Comparison of ENCODE assay signal across 13 mouse cellular contexts in the genomic region with DNA sequence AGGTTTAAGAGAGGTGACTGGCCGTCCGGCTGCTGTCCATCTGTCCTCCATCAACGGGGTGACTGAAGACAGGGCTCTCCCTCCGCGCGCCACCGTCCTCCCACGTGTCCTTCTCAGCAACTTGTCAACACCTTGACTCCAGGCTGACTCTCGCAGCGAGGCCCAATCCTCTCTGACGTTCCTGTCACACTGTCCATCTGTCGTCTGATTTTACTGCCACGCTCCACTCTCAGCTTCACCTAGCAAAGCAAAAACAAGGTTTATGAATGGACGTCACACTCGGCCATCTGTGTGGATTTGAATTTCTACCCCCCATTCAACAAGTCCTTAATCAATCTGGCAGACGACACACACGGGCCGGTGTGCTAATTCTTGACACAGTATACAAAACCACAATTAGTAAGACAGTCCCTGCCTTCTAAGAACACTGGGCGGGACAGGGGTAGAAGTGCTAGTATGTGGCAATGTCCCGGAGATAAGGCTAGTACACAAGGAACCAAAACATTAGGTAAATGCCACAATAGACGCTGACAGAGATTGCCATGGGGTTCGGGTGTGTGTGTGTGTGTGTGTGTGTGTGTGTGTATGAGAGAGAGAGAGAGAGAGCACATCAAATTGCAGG. TPM values are rescaled to one million over a fixed set of nuclear protein-coding genes. Genes with fewer than 3 reads are reported as not detected.
DNase-seq lines count a peak whose midpoint lies in the region; ATAC-seq and TF ChIP-seq lines count a peak whose summit lies in the region.
"Had no signal": no experiment of that assay in that cellular context is flagged by ENCODE, and none has a peak within 500 bp of the region (broad histone marks: within the 10 kb centered on the region; RNA-seq: fewer than 3 reads in every experiment).

No protein-coding gene starts in this region.

- H3K9ac ChIP-seq in kidney, embryonic 15.5 days = no peak overlapping the region
- H3K9ac ChIP-seq: neural tube, embryonic 12.5 days; stomach, embryonic 15.5 days had no signal

- intact Hi-C loops in left cerebral cortex, adult 2 months (cut with DNase I) = no loop called here

- no peak for ATAC-seq in cerebellum, adult (ENCODE audit: insufficient number of reproducible peaks, low FRiP score, low TSS enrichment)
- ATAC-seq in kidney, embryonic 15.5 days (replicated peaks; ENCODE audit: low FRiP score) = no peak
- ATAC-seq in granulocyte monocyte progenitor cell, adult 5-6 weeks (replicated peaks; ENCODE audit: poor library complexity, severe bottlenecking) = peak; percentile 53
- ATAC-seq: hindbrain, embryonic 16.5 days had no signal

- H3K4me1 ChIP-seq in cerebellum, adult 2 months (ENCODE audit: control insufficient read depth, insufficient read depth, low read length) = peaks cover 19% of the 10 kb centered on the region
- H3K4me1 ChIP-seq in kidney, embryonic 15.5 days = peaks cover 77% of the 10 kb centered on the region
- H3K4me1 ChIP-seq in limb, embryonic 10.5 days = peaks cover 50% of the 10 kb centered on the region

- H3K27me3 ChIP-seq in cerebellum, adult 2 months (ENCODE audit: control insufficient read depth, insufficient read depth, low read length) = no peaks in the 10 kb centered on the region
- H3K27me3 ChIP-seq in kidney, embryonic 15.5 days = no peaks in the 10 kb centered on the region
- peaks cover 10% of the 10 kb centered on the region; the same call in 1 of the 2 replicates for H3K27me3 ChIP-seq in limb, embryonic 10.5 days (ENCODE audit: low read depth, poor library complexity, severe bottlenecking)
- H3K27me3 ChIP-seq: neural tube, embryonic 12.5 days; stomach, embryonic 15.5 days had no signal

- H3K9me3 ChIP-seq in kidney, embryonic 15.5 days (replicated peaks) = no peaks in the 10 kb centered on the region
- no peaks in the 10 kb centered on the region for H3K9me3 ChIP-seq in limb, embryonic 10.5 days (replicated peaks)
- H3K9me3 ChIP-seq: neural tube, embryonic 12.5 days; stomach, embryonic 15.5 days had no signal

- DNase-seq in cerebellum, adult 2 months = peak; percentile 33 to 42
- no peak for DNase-seq in kidney, postnatal 4 days
- no peak for DNase-seq in limb, embryonic 10.5 days (ENCODE audit: low spot score)
- no peak for DNase-seq in frontal cortex, postnatal 14 days (ENCODE audit: low spot score in 2 of 2)
- DNase-seq in left cerebral cortex, adult 2 months (ENCODE audit: extremely low spot score in 1 of 2, low spot score in 2 of 2) = no peak
- DNase-seq: kidney, postnatal 25 days had no signal

- H3K4me3 ChIP-seq in cerebellum, adult 2 months (replicated peaks; ENCODE audit: insufficient read depth, low read depth, low read length) = no peak overlapping the region
- no peak overlapping the region for H3K4me3 ChIP-seq in kidney, embryonic 15.5 days (replicated peaks)
- no peak overlapping the region for H3K4me3 ChIP-seq in limb, embryonic 10.5 days
- H3K4me3 ChIP-seq in left cerebral cortex, adult 2 months = no peak overlapping the region
- H3K4me3 ChIP-seq: neural tube, embryonic 12.5 days; stomach, embryonic 15.5 days had no signal

- TF ChIP-seq CTCF in cerebellum, adult 2 months (IDR thresholded peaks at IDR 0.05; ENCODE audit: borderline replicate concordance, insufficient read depth, low read depth, low read length) = no peak
- no peak for TF ChIP-seq CTCF in left cerebral cortex, adult 2 months (IDR thresholded peaks at IDR 0.05)

- peaks cover 25% of the 10 kb centered on the region for H3K36me3 ChIP-seq in kidney, embryonic 15.5 days
- peaks cover 21% of the 10 kb centered on the region for H3K36me3 ChIP-seq in limb, embryonic 10.5 days

- no peak for TF ChIP-seq POLR2A in cerebellum, adult 2 months (IDR thresholded peaks at IDR 0.05; ENCODE audit: borderline replicate concordance, insufficient read depth, low read length)

- WGBS in cerebellum, adult 2 months = 40% methylated on average over 22 of the region's 22 CpGs
- WGBS in kidney, embryonic 15.5 days = 36% methylated on average over 22 of the region's 22 CpGs
- WGBS in limb, embryonic 10.5 days = 63% methylated on average over 22 of the region's 22 CpGs

- H3K4me2 ChIP-seq in kidney, embryonic 15.5 days = peak overlapping the region; percentile 19; the same call in 1 of the 2 replicates
- H3K4me2 ChIP-seq: midbrain, embryonic 11.5 days; neural tube, embryonic 12.5 days; stomach, embryonic 15.5 days had no signal

- no peak overlapping the region for H3K27ac ChIP-seq in cerebellum, adult 2 months (ENCODE audit: insufficient read depth, low read length)
- H3K27ac ChIP-seq in kidney, embryonic 15.5 days = 0 out of 2 replicates have a peak overlapping the region, but pooled peaks have one; percentile 4
- peak overlapping the region; percentile 44; the same call in 1 of the 2 replicates for H3K27ac ChIP-seq in limb, embryonic 10.5 days
- no peak overlapping the region for H3K27ac ChIP-seq in left cerebral cortex, adult 2 months
- H3K27ac ChIP-seq: neural tube, embryonic 12.5 days; stomach, embryonic 15.5 days had no signal

RNA-seq across cellular contexts. Expression of gene Pik3r1, which starts 10.1 kb away (rescaled TPM):
- polyA plus RNA-seq in cerebellum, adult 2 months (2012; rRNA removed) = 44.9 and 51.6 TPM in 2 replicates
- 40.3 and 40.9 TPM in 2 replicates for polyA plus RNA-seq in kidney, embryonic 15.5 days (2015; fragmentation: Nextera tagmentation; extraction: Ambion mirVana)
- 62.1 and 70.9 TPM in 2 replicates for total RNA-seq in granulocyte monocyte progenitor cell, adult 5-6 weeks (2014; fragmentation: Nextera tagmentation)
- 84.2 and 102 TPM in 2 replicates for total RNA-seq in granulocyte monocyte progenitor cell, adult 5-6 weeks (2017)
- polyA plus RNA-seq in limb, embryonic 10.5 days (2016; fragmentation: Nextera tagmentation; extraction: Ambion mirVana) = 9.8 and 13.9 TPM in 2 replicates
- 100 to 1,000 TPM; 136 to 159 TPM for total RNA-seq in left cerebral cortex, adult 2 months (2021)

Comparison
In these comparisons a context has a peak if more than half of its experiments do, and no peak if none do; other contexts are left out.
1. DNase-seq: peak in cerebellum, adult 2 months (2 of 2); none in kidney, postnatal 4 days (0 of 2), limb, embryonic 10.5 days (single experiment), frontal cortex, postnatal 14 days (0 of 2) and left cerebral cortex, adult 2 months (0 of 2).
2. H3K27ac ChIP-seq: peak in kidney, embryonic 15.5 days (single experiment) and limb, embryonic 10.5 days (single experiment); none in cerebellum, adult 2 months (single experiment) and left cerebral cortex, adult 2 months (single experiment).